Mouse (Mus musculus): Measurements from ENCODE around the gene Ppp3ca.
"Not testable (repeated sequence)": the region's sequence is repeated elsewhere in the genome, so short reads cannot be mapped to it uniquely, and the experiment has no call there.

The Ppp3ca gene

DNA sequence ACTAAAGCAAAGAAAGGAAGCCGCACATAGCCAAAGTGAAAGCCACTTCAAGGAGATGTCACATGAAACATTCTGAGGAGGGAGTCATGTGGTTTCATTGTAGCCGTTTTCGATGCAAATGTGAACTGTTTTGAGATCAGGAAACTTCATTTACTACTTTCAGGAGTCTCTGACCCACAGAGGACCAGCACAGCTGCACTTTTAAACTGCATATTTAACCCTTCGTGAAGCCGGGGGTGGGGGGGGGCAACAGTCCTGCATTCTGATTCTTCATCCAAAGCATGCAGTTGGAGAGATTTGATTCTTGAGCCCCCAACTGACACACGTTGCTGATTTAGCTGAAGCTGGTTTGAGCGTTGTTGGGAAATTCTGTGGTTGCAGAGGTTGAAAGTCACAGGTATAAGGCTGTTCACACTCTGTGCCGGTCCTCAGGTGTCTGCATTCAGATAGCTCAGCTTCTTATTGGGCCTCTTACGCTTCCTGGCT is 18.2 kb downstream of the Ppp3ca start:
- DNase-seq (ENCODE audit: low spot score), result no peak

DNA sequence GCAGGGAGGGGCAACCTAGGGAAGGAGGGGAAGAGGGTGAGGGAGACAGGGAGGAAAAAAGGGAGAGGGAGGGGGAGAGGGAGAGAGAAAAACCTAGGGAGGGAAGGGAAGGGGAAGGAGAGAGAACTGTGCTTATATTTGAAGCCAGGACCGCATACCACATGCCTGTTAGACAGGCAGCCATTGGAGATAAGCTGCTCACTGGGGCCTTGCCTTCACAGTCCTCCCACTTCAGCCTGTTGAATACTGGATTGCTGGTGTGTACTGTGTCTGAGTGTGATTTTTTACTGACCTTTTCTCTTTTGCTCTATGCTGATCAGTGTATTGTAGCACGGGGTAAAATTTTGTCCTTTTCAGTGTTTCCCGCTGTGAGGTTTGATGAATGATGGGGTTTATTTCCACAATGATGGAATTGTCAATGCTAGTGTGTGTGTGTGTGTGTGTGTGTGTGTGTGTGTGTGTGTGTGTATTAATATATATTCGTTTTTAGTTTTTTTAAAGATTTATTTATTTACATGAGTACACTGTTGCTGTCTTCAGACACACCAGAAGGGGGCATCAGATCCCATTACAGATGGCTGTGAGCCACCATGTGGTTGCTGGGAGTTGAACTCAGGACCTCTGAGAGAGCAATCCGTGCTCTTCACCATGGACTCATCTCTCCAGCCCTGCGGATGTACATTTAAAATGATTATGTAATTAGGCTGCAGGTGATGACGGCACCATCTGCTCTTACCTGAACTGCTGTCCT is 20.0 kb downstream of the Ppp3ca start:
- DNase-seq (ENCODE audit: low spot score), result no peak

DNA sequence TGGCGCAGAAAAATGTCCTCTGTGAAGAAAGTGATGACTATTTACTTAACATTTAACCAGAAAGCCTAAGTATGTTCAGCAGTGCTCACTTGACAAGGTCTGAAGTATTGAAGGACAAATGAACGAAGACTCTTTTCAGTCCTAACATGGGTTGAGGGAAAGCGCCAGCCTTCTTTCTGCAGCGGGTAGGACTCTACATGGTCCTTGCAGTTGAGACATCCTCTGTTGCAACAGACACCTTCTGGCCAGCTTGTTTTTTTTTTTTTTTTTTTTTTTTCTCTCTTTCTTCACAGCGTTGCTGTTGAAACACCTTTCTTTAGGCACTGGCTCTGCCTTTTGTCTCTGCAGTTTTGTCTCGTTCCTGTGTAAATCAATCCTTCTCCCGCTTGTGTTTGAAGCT is 22.1 kb downstream of the Ppp3ca start:
- no peak for DNase-seq (ENCODE audit: low spot score)

DNA sequence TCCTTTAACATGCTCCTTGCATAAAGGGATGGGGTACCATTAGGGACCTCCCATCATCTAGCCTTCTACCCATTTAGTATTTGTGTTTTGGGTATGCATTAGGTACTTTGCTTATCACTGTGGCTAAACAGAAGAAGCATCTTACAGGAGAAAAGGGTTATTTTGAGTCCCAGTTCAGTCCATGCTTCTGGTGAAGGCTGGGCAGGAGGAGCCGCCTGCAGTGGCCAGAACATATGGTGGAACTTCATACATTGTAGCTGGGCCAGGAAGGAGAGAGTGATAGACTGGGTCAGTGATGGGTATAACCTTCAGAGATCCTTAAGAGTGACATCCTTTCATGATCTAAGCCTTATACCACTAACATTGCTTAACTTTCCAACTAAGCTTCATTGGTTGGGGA is 23.6 kb downstream of the Ppp3ca start:
- no peak for DNase-seq (ENCODE audit: low spot score)

DNA sequence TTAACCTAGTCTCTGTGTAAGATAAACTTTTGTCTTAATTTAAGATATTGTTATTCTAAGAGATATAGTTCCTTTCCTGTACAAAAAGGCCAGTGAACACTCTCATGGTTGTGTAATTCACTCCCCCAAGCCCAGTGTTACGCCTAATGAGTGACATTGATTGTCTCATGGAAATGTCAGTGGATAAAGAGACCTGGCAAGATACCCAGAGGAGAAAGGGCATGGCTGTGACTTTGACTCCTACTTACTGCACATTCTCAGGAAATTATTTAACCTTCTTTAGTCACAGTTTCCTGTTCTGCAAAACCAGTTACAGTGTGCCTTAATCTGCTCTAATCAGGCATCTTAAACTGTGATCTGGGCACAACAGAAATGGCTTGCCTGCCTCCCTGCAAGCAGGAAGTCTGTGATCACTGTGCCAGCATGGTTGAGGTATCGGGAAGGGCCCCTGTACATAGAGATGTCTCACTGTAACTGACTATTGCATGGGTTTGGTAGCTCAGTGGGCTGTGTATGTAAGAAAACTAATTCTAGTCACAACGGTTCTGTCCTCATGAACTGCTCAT is 27.8 kb downstream of the Ppp3ca start:
- no peak for DNase-seq (ENCODE audit: low spot score)

DNA sequence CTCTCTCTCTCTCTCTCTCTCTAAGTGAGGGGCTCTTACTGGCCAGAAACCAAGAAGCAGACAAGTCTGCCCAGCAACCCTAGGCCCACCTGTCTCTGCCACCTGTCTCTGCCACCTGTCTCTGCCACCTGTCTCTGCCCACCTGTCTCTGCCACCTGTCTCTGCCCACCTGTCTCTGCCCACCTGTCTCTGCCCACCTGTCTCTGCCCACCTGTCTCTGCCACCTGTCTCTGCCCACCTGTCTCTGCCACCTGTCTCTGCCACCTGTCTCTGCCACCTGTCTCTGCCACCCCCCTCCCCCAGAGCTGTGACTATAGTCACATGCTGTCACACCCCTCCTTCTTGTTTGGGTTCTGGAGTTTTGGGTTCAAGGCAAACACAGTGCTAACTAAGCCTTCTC is 29.8 kb downstream of the Ppp3ca start:
- not testable (repeated sequence) for DNase-seq (ENCODE audit: low spot score)

DNA sequence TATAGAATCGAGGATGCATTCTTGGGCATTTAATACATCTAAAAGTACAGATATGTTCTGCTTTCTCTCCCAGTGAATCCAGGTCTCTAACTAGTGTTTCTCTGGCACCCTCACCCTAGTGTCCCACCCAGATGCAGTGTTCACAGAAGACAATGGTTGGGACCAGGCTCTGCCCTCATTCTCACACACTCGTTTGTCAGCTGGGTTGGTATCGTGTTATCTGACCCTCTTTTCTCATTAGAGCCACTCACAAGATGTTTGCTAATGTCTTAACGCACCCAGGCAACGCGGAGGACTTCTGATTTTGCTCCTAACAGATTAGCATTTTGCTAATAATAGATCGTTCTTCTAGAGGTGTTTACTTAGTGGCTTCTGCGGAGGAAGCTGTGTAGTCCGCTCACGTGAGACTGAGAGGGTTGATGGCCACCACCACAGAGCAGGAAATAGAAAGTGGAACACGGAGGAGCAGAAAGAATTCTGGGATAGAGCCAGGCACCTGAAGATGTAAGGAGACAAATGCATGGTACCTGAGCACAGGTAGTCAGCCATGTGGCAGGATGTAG is 30.6 kb downstream of the Ppp3ca start:
- no peak for DNase-seq (ENCODE audit: low spot score)

DNA sequence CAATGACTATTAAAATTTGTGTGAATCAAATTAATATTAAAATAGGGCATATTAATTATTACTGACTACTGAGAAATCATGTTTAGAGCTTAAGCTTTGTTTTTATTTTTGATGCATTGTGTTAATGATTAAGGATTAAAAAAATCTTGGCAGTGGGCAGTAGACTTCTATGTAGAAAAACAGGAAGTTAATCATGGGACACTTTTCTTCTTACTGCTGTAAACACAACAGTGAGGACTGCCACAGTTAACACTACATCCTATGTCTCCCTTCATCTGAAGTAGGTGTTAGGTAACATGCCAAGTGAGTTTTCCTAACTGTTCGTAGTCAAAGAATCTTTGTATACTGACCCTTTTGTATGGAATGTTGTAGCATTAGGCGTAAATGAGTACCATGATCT is 32.9 kb downstream of the Ppp3ca start:
- no peak for DNase-seq (ENCODE audit: low spot score)

DNA sequence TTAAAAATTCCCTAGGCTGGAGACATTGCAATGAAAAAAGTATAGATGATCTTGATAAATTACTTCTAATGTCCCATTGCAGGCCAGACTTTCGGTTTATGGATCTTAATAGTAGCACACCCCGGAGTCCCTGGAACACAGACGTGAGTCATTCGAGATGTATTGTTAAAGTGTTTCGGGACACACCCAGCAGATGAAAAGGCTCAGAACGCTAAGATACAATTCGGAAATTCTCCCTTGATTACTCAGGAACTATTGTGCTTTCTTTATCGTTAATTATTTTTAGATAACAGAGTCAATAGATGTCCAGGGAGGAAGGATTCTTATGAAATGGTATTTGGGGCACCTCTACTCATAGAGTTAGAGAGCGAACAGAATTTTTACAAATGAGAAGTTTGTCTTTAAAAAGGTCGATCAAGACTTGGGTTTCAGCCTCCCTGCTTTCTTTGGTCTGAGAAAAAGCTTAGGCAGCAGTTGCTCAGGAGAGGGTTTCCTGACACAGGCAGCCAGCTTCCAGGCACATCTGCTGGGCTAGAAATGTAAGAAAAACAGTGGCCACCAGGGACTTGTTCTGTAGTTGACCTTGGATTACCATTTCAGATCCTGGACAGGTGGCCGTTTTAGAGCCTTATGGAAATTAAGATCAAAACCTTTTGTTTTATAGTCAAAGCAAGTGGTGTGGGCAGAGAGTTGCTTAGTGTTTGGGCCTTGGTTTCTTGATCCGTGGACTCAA is 34.8 kb downstream of the Ppp3ca start:
- no peak for DNase-seq (ENCODE audit: low spot score)

DNA sequence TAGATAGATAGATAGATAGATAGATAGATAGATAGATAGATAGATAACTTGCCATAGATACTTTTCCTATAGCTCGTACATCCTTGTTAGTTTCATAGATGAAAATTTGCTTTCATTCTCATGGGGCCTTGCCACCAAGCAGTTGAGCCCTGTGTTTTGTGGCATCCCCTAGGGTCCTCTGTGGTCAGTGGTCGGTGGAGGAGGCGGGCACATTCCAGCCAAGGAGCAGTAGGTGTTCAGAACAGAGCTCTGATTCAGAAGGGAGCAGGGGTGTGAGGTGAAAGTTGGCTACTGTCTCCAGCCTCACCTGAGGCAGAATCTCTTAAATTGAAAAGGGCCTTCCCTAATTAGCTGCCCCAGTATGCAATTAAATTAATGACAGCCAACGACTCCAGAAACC is 36.1 kb downstream of the Ppp3ca start:
- no peak for DNase-seq (ENCODE audit: low spot score)

DNA sequence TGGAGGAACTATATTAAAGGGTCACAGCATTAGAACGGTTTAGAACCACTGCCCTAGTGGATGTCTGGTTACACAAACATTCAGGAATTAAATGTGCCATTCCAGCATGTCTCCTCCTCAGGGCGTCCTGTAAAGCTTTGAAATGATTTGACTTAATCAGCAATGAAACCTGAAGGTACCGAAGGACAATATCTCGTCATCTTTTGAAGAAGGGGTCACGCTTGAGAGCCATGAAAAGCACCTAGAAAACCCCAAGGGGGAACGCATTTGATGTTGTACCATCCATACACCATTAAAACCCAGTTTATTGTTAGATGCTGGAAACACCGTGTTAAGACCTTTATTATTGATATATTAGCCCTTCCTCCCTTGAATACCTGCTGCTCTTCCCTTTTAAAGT is 36.8 kb downstream of the Ppp3ca start:
- DNase-seq (ENCODE audit: low spot score), result no peak

DNA sequence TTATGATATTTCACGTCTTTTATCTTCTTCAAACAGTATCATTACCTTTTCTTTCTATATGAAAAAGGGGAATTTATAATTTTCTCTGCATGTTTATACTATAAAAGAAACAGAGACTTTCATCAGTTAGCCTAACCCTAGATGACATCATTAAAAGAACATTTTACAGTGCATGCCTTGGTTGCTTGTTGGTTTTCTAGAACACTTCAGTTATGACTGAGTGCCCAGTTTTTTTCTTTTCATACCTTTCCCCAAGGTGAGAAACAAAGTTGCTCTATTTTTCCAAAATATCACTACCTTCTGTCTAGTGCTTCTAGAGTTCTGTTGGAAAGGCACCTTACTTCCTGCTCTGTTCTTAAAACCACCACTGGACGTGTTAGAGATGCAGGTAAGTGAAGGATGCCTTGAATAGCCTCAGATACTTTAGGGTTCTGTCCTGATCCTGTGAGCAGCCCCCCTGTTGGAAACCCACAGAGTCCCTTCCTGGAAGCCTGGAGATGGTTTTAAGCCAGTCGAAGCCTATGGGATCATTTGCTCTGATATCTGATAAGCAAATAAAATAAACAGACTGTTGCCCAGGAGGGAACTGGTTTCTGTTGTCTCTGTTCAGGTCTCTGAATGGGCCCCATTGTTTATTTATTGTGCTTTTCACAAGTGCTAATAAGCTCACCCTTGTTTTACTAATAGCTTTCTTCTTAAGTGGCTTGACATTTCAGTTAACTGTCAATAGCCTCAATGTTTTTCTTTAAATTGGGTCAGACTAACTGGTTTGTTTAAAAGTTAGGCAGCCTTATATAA is 37.5 kb downstream of the Ppp3ca start:
- no peak for DNase-seq (ENCODE audit: low spot score)

DNA sequence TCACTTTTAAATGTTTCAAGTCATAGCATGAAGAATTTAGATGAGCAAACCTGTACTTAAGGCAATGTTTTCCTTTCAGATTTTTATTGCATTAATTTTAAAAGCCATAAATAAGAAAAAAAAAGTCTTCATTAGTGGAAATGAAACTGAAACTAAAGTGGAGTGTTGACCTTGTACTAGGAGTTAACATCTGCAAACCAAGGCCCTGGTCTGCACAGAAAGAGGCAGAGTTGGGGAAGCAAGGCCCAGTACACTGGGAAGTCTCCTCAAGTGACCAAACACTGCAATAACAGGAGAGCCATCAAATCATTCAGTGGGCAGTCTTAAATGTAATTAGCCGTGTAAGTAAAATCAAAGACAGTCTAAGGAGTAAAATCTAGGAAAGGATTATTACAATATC is 38.3 kb downstream of the Ppp3ca start:
- DNase-seq (ENCODE audit: low spot score), result no peak

DNA sequence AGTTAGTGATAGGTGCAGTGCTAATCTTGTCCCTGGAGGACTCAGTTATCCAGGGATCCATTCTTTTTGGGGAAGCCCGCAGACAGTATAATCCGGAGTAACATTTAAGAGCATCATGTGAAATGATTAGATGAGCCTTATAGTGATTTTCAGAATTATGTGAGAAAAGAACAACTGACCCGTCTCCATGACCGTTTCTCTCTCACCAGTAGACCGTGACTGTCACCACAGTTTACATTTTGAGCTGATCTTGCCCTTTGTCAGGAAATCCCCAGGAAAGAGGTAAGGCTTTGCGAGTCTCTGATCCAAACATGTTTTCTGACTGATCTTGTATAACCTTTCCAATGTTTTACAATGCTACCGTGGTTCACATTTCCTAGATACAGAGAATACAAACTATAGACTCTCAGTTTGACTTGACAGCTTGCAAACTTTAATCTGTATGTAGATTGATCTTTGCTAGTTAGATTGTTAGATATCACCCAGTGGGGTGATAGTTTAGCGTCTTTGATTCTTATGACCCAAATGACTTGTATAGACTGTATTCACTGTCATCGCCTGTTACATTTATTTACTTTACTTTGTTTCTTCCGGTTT is 40.5 kb downstream of the Ppp3ca start:
- no peak for DNase-seq (ENCODE audit: low spot score)

DNA sequence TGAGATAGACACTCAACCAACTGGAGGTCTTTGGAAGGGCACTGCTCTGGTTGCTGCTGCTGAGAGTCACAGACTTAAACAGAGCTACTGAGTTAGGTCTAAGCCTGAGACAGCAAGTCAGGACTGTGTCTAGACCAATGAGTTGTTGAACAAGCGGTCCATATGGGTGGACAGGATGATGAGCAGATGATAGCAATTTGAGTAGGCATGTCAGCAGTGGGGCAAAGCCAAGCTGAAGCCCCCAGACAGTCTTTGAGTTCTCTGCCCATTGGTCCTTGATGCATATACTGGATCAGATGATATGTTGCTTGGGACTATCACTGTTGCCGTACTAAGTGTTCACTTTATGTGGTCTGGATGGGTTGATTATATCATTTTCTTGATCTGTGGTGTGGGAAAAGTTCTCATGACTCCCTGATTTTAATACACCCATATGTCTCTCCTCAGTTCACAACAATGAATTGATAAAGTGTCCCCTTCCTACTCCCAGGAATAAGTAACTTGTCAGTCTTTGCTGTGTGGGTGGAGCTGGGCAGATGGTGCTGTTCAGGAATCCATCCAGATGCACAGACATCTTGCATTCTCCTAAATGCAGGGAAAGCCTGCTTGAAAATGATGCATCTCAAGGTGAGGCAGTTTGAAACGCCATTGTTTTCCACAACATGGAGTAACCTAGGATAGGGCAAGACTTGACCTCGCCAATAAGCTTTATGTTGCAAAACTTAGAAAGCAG is 44.5 kb downstream of the Ppp3ca start:
- no peak for DNase-seq (ENCODE audit: low spot score)

DNA sequence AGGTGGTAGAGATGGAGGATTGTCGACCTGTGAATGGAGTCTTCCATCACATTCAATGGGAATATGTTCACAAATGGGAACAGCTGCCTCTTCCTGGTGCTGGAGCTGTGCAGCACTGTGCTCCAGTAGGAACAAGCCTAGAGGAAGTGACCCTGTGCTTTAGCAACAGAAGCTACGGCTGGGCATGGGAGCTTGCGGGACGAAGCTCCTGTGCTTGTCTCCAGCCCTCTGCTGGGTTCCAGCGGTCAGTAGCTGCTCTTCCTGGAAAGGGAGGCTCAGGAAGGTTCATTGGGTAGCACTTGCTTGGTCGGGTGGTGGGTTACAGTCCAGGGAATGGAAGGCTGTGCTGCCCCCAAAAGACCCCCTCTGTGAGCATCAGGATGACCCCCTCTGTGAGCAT is 46.3 kb downstream of the Ppp3ca start:
- DNase-seq (ENCODE audit: low spot score), result no peak

DNA sequence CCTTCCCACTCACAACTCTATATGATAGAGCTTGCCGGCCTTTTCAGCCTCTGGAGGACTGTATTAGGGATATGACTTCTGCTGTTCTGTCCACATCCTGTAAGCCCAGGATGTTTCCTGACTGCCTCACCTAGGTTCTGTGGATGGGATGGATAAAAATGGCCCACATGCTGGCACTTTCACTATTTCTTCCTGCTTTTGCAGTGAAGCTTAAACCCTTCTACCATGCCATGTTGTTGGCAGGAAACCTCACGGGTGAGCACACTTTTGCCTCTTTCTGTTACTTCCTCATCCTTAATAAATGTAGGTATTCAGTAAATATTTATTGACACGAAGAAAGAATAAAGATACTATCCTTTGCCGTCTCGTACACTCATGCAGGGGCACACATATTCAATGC is 48.5 kb downstream of the Ppp3ca start:
- DNase-seq (ENCODE audit: low spot score), result no peak

DNA sequence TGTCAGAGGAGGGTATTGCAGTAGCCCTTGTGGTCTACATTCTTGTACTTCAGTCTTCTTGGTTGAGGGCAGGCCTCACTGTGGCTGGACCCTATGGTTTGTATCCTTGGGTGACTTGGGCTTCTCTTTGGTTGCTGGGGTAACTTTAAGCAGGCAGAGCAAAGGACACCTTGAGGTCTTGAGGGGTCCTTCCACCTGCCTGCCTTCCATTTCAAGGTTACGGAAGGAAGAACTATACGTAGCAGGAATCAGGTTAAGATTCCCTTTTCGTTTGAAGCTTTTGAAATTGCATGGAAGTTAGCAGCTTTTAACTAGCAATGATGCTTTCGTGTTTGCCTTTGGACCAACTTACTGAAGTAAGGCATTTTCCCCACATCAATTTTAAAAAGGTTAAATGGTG is 51.3 kb downstream of the Ppp3ca start:
- no peak for DNase-seq (ENCODE audit: low spot score)

DNA sequence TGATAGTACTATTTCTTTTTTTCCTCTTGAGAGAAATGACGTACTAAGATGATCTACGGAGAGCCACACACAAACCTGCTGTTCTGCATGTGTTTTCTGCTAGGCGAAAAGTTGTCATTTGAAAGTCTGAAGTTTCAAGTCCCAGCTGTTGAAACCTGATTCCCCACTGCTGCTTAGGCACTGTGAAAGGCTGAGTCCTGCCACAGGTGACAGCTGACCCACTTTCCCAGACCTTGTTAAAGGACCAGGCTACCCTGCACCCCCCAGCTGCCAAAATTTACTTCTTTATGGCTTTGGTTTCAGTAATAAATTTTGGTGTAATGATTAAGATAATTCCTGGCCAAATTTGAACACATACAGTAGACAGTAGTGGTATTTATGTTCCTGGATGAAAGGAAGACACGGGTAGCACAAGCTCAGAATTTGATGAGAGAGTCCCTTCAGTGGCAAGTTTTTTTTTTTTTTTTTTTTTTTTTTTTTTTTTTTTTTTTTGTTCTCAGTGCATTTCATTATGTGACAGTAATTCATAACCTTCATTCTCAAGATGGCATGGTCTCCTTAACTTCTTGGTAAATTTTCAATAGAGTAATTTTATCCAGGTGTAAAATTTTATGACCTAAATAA is 52.0 kb downstream of the Ppp3ca start:
- DNase-seq (ENCODE audit: low spot score), result no peak

DNA sequence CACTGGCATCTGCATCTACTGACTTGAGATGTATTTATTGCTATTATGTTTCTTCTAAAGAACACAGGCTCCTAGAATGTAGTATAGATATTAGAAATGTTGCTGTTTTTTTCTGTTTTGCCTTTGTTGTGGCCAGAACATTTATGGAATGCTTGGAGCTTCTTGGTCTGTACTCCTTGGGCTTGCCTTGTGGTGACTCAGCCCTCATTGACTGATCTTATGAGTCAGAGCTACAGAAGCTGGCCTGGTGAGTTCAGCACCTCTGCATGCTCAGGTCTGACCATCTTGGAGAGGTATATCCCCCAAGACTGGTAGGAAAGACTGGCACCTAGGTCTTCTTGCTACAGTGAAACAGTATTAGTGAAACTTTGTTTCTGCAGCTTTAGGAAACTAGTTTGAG is 52.6 kb downstream of the Ppp3ca start:
- no peak for DNase-seq (ENCODE audit: low spot score)

Data from c-Kit-positive CD71-positive TER-119-positive erythroid progenitor cells, embryonic 14.5 days (primary cell).